Mouse (Mus musculus) midbrain, embryonic 16.5 days (tissue): ENCODE data around the gene Sypl. TPM values are rescaled to one million over a fixed set of nuclear protein-coding genes. Genes with fewer than 3 reads are reported as not detected.
"Not testable (repeated sequence)": the region's sequence is repeated elsewhere in the genome, so short reads cannot be mapped to it uniquely, and the experiment has no call there.

ENCODE experiments used
- ATAC-seq: fragments of 200-750 bp; cut with Nextera tagmentation; 2 replicates; pipeline ENCODE4 v1.8.0; 2017; ENCODE audit warnings: moderate TSS enrichment
- H3K27ac ChIP-seq: fragments of 300-500 bp; sonication (generic); 2 replicates; pipeline ENCODE4 v1.5.1; 2014; ENCODE audit warnings: mild to moderate bottlenecking, low read length, mixed read lengths
- H3K27me3 ChIP-seq: fragments of 300-500 bp; sonication (generic); 2 replicates; pipeline ENCODE4 v1.6.1; 2014; ENCODE audit warnings: low read depth, low read length, mixed read lengths; ENCODE audit not compliant: control insufficient read depth, insufficient read depth
- H3K36me3 ChIP-seq: fragments of 300-500 bp; sonication (generic); 2 replicates; pipeline ENCODE4 v1.6.1; 2014; ENCODE audit warnings: mild to moderate bottlenecking, low read length, moderate library complexity, mixed read lengths; ENCODE audit not compliant: control insufficient read depth, insufficient read depth
- H3K4me1 ChIP-seq: fragments of 300-500 bp; sonication (generic); 2 replicates; pipeline ENCODE4 v1.6.1; 2014; ENCODE audit warnings: mild to moderate bottlenecking, low read length, mixed read lengths; ENCODE audit not compliant: control insufficient read depth, insufficient read depth
- H3K4me2 ChIP-seq: fragments of 300-500 bp; sonication (generic); 2 replicates; pipeline ENCODE4 v1.6.1; 2014; ENCODE audit warnings: mild to moderate bottlenecking, low read length, mixed read lengths
- H3K4me3 ChIP-seq: fragments of 300-500 bp; sonication (generic); 2 replicates; pipeline ENCODE4 v1.5.1; 2014; ENCODE audit warnings: low read depth, mild to moderate bottlenecking, low read length, moderate library complexity, mixed read lengths
- H3K9ac ChIP-seq: fragments of 300-500 bp; sonication (generic); 2 replicates; pipeline ENCODE4 v1.6.1; 2014; ENCODE audit warnings: low read depth, low read length, mixed read lengths
- H3K9me3 ChIP-seq: fragments of 300-500 bp; sonication (generic); replicated peaks from 2 replicates; pipeline ENCODE4 v1.6.1; 2014; ENCODE audit warnings: mild to moderate bottlenecking, low read length, mixed read lengths; ENCODE audit not compliant: control insufficient read depth, poor library complexity, severe bottlenecking
- WGBS: fragments of 180-500 bp; shearing (Covaris S2); extraction: QIAGEN DNeasy Blood & Tissue Kit; methylation state at CpG from one replicate; pipeline ENCODE4 v1.1.7; 2014; 5-methylcytosine and 5-hydroxymethylcytosine counted together
- polyA plus RNA-seq: library from polyadenylated mRNA; unstranded; fragments of >200 nt; fragmentation: Nextera tagmentation; extraction: Ambion mirVana; gene quantifications from 2 replicates; pipeline ENCODE4 v1.2.1, GENCODE M21; 2015

Gene Sypl
- polyA plus RNA-seq, 1 experiment from 2014 or later = 37.5 TPM

DNA sequence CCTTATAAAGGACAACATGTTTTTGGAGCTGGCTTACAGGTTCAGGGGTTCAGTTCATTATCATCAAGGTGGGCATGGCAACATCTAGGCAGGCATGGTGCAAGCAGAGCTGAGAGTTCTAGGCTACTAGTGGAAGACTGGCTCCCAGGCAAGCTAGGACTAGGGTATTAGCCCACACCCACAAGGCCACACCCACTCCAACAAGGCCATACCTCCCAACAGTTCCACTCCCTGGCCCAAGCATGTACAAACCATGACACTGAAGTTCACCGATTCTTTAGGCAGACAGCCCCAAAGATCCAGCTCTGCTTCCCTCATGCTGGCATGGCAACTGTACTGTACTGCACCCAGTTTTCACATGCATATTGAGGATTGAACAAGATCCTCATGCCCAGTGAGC is 29.4 kb downstream of the Sypl start:
- H3K36me3 ChIP-seq = no peaks in the 10 kb centered on the region
- no peaks in the 10 kb centered on the region for H3K9me3 ChIP-seq
- H3K4me3 ChIP-seq = no peak overlapping the region
- H3K27ac ChIP-seq = no peak overlapping the region
- H3K9ac ChIP-seq = no peak overlapping the region
- H3K27me3 ChIP-seq = no peaks in the 10 kb centered on the region
- no peak for ATAC-seq
- H3K4me2 ChIP-seq = no peak overlapping the region
- whole genome bisulfite sequencing = 97% methylated on average over 1 of the region's 1 CpGs
- H3K4me1 ChIP-seq = no peaks in the 10 kb centered on the region

DNA sequence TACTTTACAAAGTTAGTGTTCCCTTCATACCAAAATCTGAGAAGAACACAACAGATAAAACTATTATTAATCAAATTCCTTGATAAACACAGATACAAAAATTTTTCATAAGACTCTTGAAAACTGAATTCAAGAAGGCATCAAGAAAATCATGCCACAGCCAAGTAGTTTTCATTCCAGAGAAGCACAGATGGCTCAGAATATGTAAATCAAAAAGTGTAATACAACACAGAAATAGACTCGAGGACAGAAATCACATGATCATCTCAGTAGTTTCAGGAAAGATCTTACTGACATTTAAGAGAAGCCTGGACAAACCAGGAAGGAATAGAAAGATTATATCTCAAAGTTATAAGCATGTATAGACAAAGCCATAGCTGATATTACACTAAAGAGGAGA is 32.6 kb downstream of the Sypl start:
- 70% methylated on average over 1 of the region's 1 CpGs for WGBS
- Histone ChIP-seq H3K9ac (no peak overlapping the region), H3K9me3 (no peaks in the 10 kb centered on the region), H3K4me2 (no peak overlapping the region), H3K27me3 (no peaks in the 10 kb centered on the region), H3K4me1 (no peaks in the 10 kb centered on the region), H3K4me3 (no peak overlapping the region), H3K27ac (no peak overlapping the region), H3K36me3 (no peaks in the 10 kb centered on the region)
- no peak for ATAC-seq

DNA sequence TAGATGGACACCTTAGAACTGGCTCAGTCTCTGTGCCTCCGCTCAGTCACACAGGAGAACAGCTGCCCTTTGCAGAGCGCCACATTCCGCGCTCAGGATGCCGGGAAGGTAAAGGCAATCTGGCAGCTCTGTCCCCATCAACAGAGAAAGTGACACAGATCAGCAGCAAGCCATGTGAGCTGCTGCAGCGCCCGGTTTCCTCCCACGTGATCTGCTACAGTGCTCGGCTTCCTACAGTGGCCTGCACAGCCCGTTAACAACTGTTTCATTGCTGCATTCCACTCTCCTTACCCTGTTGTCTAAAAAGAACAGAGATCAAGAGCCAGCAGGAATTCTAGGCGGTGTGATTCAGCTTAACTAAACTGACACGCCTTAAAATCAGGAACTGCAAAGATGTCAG is 36.0 kb downstream of the Sypl start:
- Histone ChIP-seq H3K36me3 (no peaks in the 10 kb centered on the region), H3K9ac (no peak overlapping the region), H3K4me2 (no peak overlapping the region), H3K9me3 (no peaks in the 10 kb centered on the region), H3K27me3 (no peaks in the 10 kb centered on the region), H3K4me3 (no peak overlapping the region), H3K4me1 (no peaks in the 10 kb centered on the region), H3K27ac (no peak overlapping the region)
- no peak for ATAC-seq
- 69% methylated on average over 12 of the region's 12 CpGs for WGBS

DNA sequence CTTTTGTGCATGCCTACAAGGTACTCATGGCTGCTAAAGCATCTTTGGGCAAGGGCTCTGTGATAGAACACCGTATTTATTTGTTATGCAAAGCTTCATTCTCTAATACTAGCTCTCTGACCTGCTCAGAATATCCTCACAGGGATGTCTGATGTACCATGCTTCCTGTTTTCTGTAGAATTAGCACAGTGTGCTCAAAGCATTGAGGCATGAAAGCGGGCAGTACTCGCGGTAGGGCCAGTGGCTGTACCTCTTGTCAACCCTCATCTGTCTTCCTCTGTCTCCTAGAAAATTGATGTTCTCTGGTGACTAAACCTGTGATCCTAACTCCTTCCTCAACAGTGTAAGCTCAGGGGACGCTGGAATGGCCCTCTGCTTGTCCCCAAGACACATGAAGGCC is 40.4 kb downstream of the Sypl start:
- Histone ChIP-seq H3K27me3 (no peaks in the 10 kb centered on the region), H3K4me2 (no peak overlapping the region), H3K4me1 (no peaks in the 10 kb centered on the region), H3K36me3 (no peaks in the 10 kb centered on the region), H3K9ac (no peak overlapping the region), H3K4me3 (no peak overlapping the region), H3K27ac (no peak overlapping the region), H3K9me3 (no peaks in the 10 kb centered on the region)
- WGBS = 85% methylated on average over 5 of the region's 5 CpGs
- ATAC-seq = no peak

DNA sequence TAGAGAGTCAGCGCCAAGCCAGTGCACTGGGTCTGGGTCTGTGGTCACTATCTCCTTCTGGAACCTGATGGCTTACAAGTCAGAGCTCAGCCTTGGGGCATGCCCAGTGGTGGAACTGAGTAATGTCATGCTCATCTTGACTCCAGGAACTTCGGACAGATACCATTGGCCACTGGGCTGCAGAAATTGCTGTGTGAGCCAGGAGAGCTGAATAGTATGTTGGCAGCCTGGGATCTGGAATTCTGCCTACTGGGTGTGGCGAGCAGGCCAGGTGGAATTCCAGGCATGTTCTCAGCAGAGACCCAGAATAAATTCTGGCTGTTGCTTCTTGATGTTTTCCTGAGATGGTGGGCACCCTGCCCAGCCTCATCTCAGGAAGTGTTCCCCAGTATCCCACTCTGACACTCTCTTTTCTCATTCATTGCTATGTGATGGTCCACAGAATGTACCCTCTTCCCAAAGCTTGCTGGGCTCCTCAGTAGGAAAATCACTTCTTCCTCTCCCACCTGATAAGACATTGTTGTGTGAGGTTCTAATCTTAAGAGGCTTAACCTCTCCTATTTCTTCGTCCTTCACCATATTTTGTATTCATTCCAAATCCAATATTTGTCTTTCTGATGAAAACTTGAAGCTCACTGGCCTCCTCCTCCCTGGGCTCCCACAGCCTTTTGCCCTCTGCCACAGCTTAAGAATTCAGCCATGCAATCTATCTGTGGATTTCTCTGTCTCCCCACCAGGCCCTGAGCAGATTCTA is 41.6 kb downstream of the Sypl start:
- Histone ChIP-seq H3K4me3 (no peak overlapping the region), H3K4me1 (no peaks in the 10 kb centered on the region), H3K9ac (no peak overlapping the region), H3K27ac (no peak overlapping the region), H3K36me3 (no peaks in the 10 kb centered on the region), H3K4me2 (no peak overlapping the region), H3K27me3 (no peaks in the 10 kb centered on the region), H3K9me3 (no peaks in the 10 kb centered on the region)
- WGBS = 84% methylated on average over 4 of the region's 4 CpGs
- ATAC-seq = no peak

DNA sequence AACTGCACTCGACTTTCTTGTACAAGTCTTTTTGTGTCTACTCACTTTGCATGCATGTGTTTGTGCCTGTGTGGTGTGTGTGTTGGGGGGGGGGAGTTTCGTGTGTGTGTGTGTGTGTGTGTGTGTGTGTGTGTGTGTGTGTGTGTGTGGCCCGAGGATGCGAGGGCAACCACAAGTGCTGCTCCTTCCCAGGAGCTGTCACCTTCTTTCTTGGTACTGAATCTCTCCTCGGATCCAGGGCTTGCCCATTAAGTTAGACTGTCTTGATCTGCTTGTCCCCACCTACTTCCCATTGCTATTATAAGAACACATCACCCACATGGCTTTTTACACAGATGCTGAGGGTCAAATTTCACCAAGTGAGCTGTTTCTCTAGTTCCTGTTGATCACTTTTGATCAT is 45.1 kb downstream of the Sypl start:
- Histone ChIP-seq H3K27ac (no peak overlapping the region), H3K27me3 (no peaks in the 10 kb centered on the region), H3K9me3 (no peaks in the 10 kb centered on the region), H3K4me1 (no peaks in the 10 kb centered on the region), H3K4me3 (no peak overlapping the region), H3K4me2 (no peak overlapping the region), H3K9ac (no peak overlapping the region), H3K36me3 (no peaks in the 10 kb centered on the region)
- ATAC-seq = no peak
- 84% methylated on average over 5 of the region's 5 CpGs for WGBS

DNA sequence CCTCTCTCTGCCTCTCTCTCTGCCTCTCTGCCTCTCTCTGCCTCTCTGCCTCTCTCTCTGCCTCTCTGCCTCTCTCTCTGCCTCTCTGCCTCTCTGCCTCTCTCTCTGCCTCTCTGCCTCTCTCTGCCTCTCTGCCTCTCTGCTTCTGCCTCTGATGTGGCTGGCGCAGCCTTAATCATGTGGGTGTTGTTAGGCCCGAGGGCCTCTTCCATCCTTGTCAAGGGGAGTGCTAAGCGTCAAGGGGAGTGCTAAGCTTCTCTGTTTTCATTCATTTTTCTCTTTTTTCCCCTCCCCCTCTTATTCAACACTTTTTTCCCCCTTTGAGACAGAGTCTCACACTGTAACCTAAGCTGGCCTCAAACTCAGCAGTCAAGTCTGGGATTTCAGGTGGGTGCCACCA is 46.1 kb downstream of the Sypl start:
- ATAC-seq = not testable (repeated sequence)
- 36% methylated on average over 3 of the region's 3 CpGs for WGBS

DNA sequence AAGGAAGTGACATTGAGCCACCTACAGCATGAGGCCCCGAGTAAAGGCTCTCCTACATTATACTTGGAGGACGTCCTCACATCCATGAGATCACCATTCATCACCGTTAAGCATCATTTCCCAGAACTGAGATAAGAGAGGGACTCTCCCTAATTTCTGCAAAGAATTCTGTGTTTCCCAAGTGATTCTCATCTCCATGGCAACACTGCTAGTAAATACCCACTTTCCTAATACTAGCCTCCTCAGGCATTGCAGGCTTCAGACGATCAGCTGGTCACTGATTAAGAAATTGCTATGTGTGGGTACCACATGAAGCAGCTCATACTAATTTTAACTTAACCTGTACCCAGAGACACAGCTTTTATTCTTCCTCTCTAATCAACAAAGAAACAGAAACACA is 46.7 kb downstream of the Sypl start:
- no peak overlapping the region for H3K4me3 ChIP-seq
- no peaks in the 10 kb centered on the region for H3K9me3 ChIP-seq
- peak; percentile 69 for ATAC-seq

More for the DNA sequence above, 46.1 kb downstream of the Sypl start:
- not testable (repeated sequence) for H3K36me3 ChIP-seq, H3K4me1 ChIP-seq, H3K9me3 ChIP-seq, H3K4me3 ChIP-seq, H3K27me3 ChIP-seq, H3K4me2 ChIP-seq, H3K9ac ChIP-seq, H3K27ac ChIP-seq

DNA sequence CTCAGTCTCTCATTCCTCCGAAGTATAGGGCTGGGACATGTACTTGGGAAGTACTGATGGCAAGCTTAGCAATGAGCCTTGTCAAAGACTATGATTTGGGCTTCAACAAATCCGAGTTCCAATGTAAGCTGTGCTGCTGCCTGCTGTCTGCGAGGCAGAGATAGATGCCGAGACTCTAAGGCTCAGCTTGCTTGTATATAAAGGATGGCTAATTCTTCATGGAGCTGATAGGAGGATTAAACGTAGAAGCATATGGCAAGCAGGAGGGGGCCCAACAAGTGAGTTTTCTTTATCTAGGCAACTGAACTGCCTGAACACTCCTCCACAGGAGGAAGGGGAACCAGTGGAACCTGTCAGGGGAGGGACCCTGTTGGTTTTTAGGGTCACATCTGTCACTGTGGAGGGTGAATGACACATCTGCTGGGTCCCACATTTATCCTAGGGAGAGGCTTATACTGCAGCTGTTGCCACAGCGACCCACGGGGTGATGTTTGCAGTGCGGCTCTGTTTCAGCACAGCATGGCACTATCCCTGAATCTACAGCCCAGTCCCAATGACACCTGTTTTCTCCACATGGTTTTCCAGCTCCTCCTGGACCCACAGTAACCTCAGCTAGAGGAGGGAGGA is 49.8 kb downstream of the Sypl start:
- no peak overlapping the region for H3K27ac ChIP-seq
- no peak overlapping the region for H3K4me2 ChIP-seq
- H3K4me1 ChIP-seq = no peaks in the 10 kb centered on the region
- H3K9me3 ChIP-seq = no peaks in the 10 kb centered on the region
- WGBS = 48% methylated on average over 8 of the region's 8 CpGs
- H3K36me3 ChIP-seq = no peaks in the 10 kb centered on the region
- no peaks in the 10 kb centered on the region for H3K27me3 ChIP-seq
- no peak overlapping the region for H3K4me3 ChIP-seq
- no peak overlapping the region for H3K9ac ChIP-seq
- ATAC-seq = peak; percentile 19; the same call in 1 of the 2 replicates

More for the DNA sequence above, 46.7 kb downstream of the Sypl start:
- no peak overlapping the region for H3K4me2 ChIP-seq
- WGBS = 56% methylated on average over 4 of the region's 4 CpGs
- no peaks in the 10 kb centered on the region for H3K27me3 ChIP-seq
- H3K27ac ChIP-seq = no peak overlapping the region
- H3K9ac ChIP-seq = no peak overlapping the region
- no peaks in the 10 kb centered on the region for H3K4me1 ChIP-seq
- H3K36me3 ChIP-seq = no peaks in the 10 kb centered on the region
